Mouse (Mus musculus) mammary gland, adult 2 months (tissue): ENCODE measurements around the gene Mpp5. TPM values are rescaled to one million over a fixed set of nuclear protein-coding genes. Genes with fewer than 3 reads are reported as not detected.

Experiments
- polyA plus RNA-seq: library from polyadenylated mRNA; depleted of rRNA; stranded (reverse); fragments of >200 nt; gene quantifications from 2 replicates; pipeline ENCODE4 v1.2.3, GENCODE M21; 2012; ENCODE audit warnings: low replicate concordance; rRNA removed

Gene Mpp5
- 0.78 and 2.6 TPM in 2 replicates for polyA plus RNA-seq

DNA sequence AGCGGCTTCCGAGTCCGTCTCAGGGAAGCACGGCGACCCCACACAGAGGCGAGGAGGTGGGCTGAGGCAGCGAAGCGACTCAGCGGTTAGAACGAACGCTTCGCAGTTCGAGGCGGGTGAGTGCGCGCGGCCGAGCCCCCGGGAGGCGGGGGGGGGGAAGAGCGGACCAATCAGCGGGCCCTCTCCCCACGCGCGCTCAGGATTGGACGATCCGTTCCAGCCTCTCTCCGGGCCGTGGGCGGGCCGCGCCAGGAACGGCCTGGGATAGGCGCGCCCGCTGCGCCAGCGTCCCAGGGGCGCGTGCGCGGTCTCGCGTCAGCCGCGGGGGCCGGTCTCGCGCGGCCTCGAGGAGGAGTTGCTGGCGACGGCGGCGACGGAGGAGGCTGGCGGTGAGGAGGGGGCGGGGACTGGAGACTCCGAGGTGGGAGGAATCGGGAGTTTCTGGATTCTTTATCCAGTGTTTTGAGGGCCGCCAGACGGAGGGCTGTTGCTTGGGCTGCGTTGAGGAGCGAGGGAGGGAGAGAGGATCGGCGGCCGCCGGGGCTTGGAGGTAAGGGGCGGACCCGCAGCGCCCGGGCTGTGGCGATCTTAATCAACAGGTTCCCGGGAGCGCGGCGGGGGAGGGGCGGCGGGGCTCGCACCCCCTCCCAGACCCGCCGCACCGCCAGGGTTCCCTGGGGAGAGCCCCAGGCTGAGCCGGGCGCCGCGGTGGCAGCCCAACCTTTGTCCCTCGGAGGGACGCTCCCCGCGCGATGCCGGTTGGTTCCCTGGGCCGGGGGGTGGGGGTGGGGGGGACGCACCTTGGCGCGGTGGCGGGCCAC is at the start of gene Mpp5:
Mpp5 (plus strand) TSS at position 351 of the 821 bp plus-strand sequence.

DNA sequence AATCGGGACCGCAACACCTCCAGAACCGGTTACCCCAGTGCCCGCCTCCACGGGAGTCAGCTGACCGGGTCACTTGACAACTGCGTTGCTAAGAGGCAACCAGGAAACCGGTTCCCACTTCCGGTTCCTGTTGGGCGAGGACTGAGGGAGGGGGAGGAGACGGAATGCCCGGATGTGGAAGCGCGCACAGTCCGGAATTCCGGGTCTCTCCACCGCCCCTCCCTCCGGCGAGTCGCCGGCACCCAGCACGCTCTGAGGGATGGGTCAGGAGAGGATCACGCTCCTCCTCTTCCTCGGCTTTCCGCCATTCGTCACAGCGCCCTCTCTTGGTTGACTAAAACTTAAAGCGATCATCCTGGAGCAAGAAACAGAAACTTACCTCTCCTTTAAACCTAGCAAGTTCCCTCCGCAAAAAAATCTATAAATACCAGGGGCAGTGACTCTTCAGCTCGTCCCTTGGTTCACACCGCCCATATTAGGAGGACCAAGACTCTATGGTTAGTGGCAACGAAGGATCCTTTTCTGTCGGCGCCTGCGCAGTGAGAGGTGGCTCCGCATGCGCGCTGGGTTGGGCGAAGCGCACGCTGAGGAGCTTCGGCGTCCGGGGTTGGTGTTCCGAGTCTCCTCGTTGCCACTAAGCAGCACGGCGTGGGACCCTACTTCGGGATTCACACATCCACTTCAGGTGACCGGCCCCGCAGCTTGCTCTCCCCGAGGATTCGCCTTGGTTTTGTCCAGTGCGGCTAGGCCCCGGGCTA is 113.0 kb downstream of the Mpp5 start, which contains the start of the genes Atp6v1d and Eif2s1:
Atp6v1d (minus strand) TSS at position 143 of the 758 bp plus-strand sequence.
Eif2s1 (plus strand) TSS at position 324 of the 758 bp plus-strand sequence.

Other genes with a start within 250 kb of the Mpp5 start
- not detected in 2 replicates for gene Fam71d, start 57.4 kb upstream of the Mpp5 start, polyA plus RNA-seq
- 7.8 and 21.3 TPM in 2 replicates for gene Atp6v1d, start 112.7 kb downstream of the Mpp5 start, polyA plus RNA-seq
- 6.7 and 18.7 TPM in 2 replicates for gene Eif2s1, start 112.9 kb downstream of the Mpp5 start, polyA plus RNA-seq
- gene Plek2, start 158.1 kb downstream of the Mpp5 start, polyA plus RNA-seq = 0.98 and 1.4 TPM in 2 replicates